Mouse (Mus musculus) CH12.LX (cell line): ENCODE measurements around the gene Pkdrej. TPM values are rescaled to one million over a fixed set of nuclear protein-coding genes. Genes with fewer than 3 reads are reported as not detected.

Experiments
- DNase-seq: peaks from one replicate; pipeline ENCODE4 v3.0.0-alpha.2; 2013; ENCODE audit errors: extremely low read depth
- H3K27ac ChIP-seq: 2 replicates; pipeline ENCODE4 v1.5.1; 2012; ENCODE audit warnings: low read depth, mild to moderate bottlenecking, control low read depth, moderate library complexity; ENCODE audit not compliant: insufficient read depth
- H3K27me3 ChIP-seq: replicated peaks from 2 replicates; pipeline ENCODE3; 2012; ENCODE audit warnings: inconsistent platforms
- H3K36me3 ChIP-seq, 2 experiments: replicated peaks in 1 of 2; 2 replicates each; pipeline versions ENCODE3 to v1.6.1; 2012; ENCODE audit warnings: inconsistent platforms in 1 of 2, low read length in 1 of 2, mild to moderate bottlenecking in 1 of 2, mixed read lengths in 1 of 2, moderate library complexity in 1 of 2; ENCODE audit not compliant: control insufficient read depth in 1 of 2, insufficient read depth in 1 of 2
- H3K4me1 ChIP-seq, 2 experiments: 2 replicates each; pipeline ENCODE4 v1.6.1; 2012; ENCODE audit warnings: inconsistent platforms in 1 of 2, moderate library complexity in 1 of 2; ENCODE audit not compliant: insufficient read depth in 2 of 2, control insufficient read depth in 1 of 2
- H3K4me2 ChIP-seq: 2 replicates; pipeline ENCODE4 v1.6.1; 2012; ENCODE audit warnings: low read depth, mild to moderate bottlenecking, control low read depth; ENCODE audit not compliant: poor library complexity, insufficient read depth, severe bottlenecking
- H3K4me3 ChIP-seq, 3 experiments: fragments of 150-350 bp in 1 of 3; sonication (generic) in 1 of 3; replicated peaks in 1 of 3; 2 replicates each; pipeline versions ENCODE3 to v1.5.1; 2011 to 2012; ENCODE audit warnings: low read depth in 2 of 3, low read length in 2 of 3, mild to moderate bottlenecking in 2 of 3, moderate library complexity in 2 of 3, control low read depth in 1 of 3, improper control_type of control experiment in 1 of 3, inconsistent platforms in 1 of 3, mixed read lengths in 1 of 3; ENCODE audit not compliant: poor library complexity in 1 of 3
- H3K79me2 ChIP-seq: replicated peaks from 2 replicates; pipeline ENCODE4 v1.6.1; 2012; ENCODE audit warnings: mild to moderate bottlenecking, moderate library complexity; ENCODE audit not compliant: control insufficient read depth, poor library complexity, insufficient read depth, severe bottlenecking; ENCODE audit errors: extremely low read depth
- H3K9ac ChIP-seq: 2 replicates; pipeline ENCODE4 v1.6.1; 2012; ENCODE audit warnings: low read depth, mild to moderate bottlenecking, control low read depth, moderate library complexity; ENCODE audit not compliant: insufficient read depth
- H3K9me3 ChIP-seq: replicated peaks from 2 replicates; pipeline ENCODE3; 2012; ENCODE audit warnings: low read length, inconsistent platforms, mixed read lengths
- BHLHE40 ChIP-seq: IDR thresholded peaks from 2 replicates; pipeline ENCODE4 v1.6.1; 2011; ENCODE audit warnings: mild to moderate bottlenecking, low read depth, low read length, improper control_type of control experiment
- CHD1 ChIP-seq: IDR thresholded peaks from 2 replicates; pipeline ENCODE4 v1.6.1; 2012; ENCODE audit warnings: low read depth, low read length, improper control_type of control experiment, inconsistent platforms
- CHD2 ChIP-seq: IDR thresholded peaks from 2 replicates; pipeline ENCODE4 v1.6.1; 2011; ENCODE audit warnings: low read length, improper control_type of control experiment
- ELF1 ChIP-seq: IDR thresholded peaks from 2 replicates; pipeline ENCODE4 v1.6.1; 2014; ENCODE audit warnings: low read depth, mild to moderate bottlenecking, inconsistent platforms, low read length, improper control_type of control experiment
- EP300 ChIP-seq: IDR thresholded peaks from 2 replicates; pipeline ENCODE4 v1.6.1; 2011; ENCODE audit warnings: low read length, improper control_type of control experiment
- ETS1 ChIP-seq: conservative IDR thresholded peaks from 2 replicates; pipeline ENCODE4 v1.6.1; 2012; ENCODE audit warnings: low read depth, mild to moderate bottlenecking, inconsistent platforms, low read length, improper control_type of control experiment, moderate library complexity
- GABPA ChIP-seq: IDR thresholded peaks from 2 replicates; pipeline ENCODE4 v1.6.1; 2012; ENCODE audit warnings: low read depth, low read length, improper control_type of control experiment, inconsistent platforms; ENCODE audit not compliant: insufficient replicate concordance
- HCFC1 ChIP-seq: IDR thresholded peaks from 2 replicates; pipeline ENCODE4 v1.6.1; 2012; ENCODE audit warnings: low read depth, mild to moderate bottlenecking, inconsistent platforms, low read length, improper control_type of control experiment
- IRF4 ChIP-seq: IDR thresholded peaks from 2 replicates; pipeline ENCODE4 v1.6.1; 2014; ENCODE audit warnings: low read depth, mild to moderate bottlenecking, inconsistent platforms, low read length, improper control_type of control experiment
- JUN ChIP-seq: IDR thresholded peaks from 2 replicates; pipeline ENCODE4 v1.6.1; 2011; ENCODE audit warnings: low read depth, mild to moderate bottlenecking, low read length, improper control_type of control experiment, moderate library complexity; ENCODE audit not compliant: insufficient read depth
- JUND ChIP-seq: conservative IDR thresholded peaks from 2 replicates; pipeline ENCODE4 v1.6.1; 2011; ENCODE audit warnings: low read depth, low read length, improper control_type of control experiment
- MAX ChIP-seq: IDR thresholded peaks from 2 replicates; pipeline ENCODE4 v1.6.1; 2011; ENCODE audit warnings: low read length, improper control_type of control experiment
- MEF2A ChIP-seq: IDR thresholded peaks from 2 replicates; pipeline ENCODE4 v1.6.1; 2014; ENCODE audit warnings: low read depth, mild to moderate bottlenecking, inconsistent platforms, low read length, improper control_type of control experiment, borderline replicate concordance
- MYC ChIP-seq: IDR thresholded peaks from 2 replicates; pipeline ENCODE4 v1.6.1; 2011; ENCODE audit warnings: low read depth, mild to moderate bottlenecking, improper control_type of control experiment, low read length
- NELFE ChIP-seq: IDR thresholded peaks from 2 replicates; pipeline ENCODE4 v1.6.1; 2011; ENCODE audit warnings: low read depth, low read length, improper control_type of control experiment
- NRF1 ChIP-seq: IDR thresholded peaks from 2 replicates; pipeline ENCODE4 v1.6.1; 2014; ENCODE audit warnings: low read depth, mild to moderate bottlenecking, inconsistent platforms, low read length, improper control_type of control experiment, moderate library complexity
- PAX5 ChIP-seq: IDR thresholded peaks from 2 replicates; pipeline ENCODE4 v1.6.1; 2012; ENCODE audit warnings: low read length, inconsistent platforms, mixed read lengths
- POLR2A ChIP-seq: IDR thresholded peaks from 2 replicates; pipeline ENCODE4 v1.6.1; 2011; ENCODE audit warnings: low read depth, mild to moderate bottlenecking, improper control_type of control experiment, low read length
- POLR2AphosphoS2 ChIP-seq: IDR thresholded peaks from 2 replicates; pipeline ENCODE4 v1.6.1; 2011; ENCODE audit warnings: low read depth, low read length, improper control_type of control experiment
- RAD21 ChIP-seq: IDR thresholded peaks from 2 replicates; pipeline ENCODE4 v1.6.1; 2011; ENCODE audit warnings: low read depth, mild to moderate bottlenecking, low read length, improper control_type of control experiment, moderate library complexity
- RCOR1 ChIP-seq: conservative IDR thresholded peaks from 2 replicates; pipeline ENCODE4 v1.6.1; 2012; ENCODE audit warnings: low read depth, mild to moderate bottlenecking, inconsistent platforms, low read length, improper control_type of control experiment
- SIN3A ChIP-seq: IDR thresholded peaks from 2 replicates; pipeline ENCODE4 v1.6.1; 2012; ENCODE audit warnings: low read length, improper control_type of control experiment, inconsistent platforms
- SMC3 ChIP-seq: IDR thresholded peaks from 2 replicates; pipeline ENCODE4 v1.6.1; 2011; ENCODE audit warnings: low read depth, low read length, improper control_type of control experiment
- TBP ChIP-seq: conservative IDR thresholded peaks from 2 replicates; pipeline ENCODE4 v1.6.1; 2011; ENCODE audit warnings: low read depth, low read length, improper control_type of control experiment
- TCF12 ChIP-seq: IDR thresholded peaks from 2 replicates; pipeline ENCODE4 v1.6.1; 2014; ENCODE audit warnings: low read depth, mild to moderate bottlenecking, inconsistent platforms, low read length, improper control_type of control experiment
- UBTF ChIP-seq: IDR thresholded peaks from 2 replicates; pipeline ENCODE4 v1.6.1; 2012; ENCODE audit warnings: low read depth, mild to moderate bottlenecking, inconsistent platforms, low read length, improper control_type of control experiment, moderate library complexity
- USF2 ChIP-seq: conservative IDR thresholded peaks from 2 replicates; pipeline ENCODE4 v1.6.1; 2011; ENCODE audit warnings: low read depth, low read length, improper control_type of control experiment
- ZC3H11A ChIP-seq: IDR thresholded peaks from 2 replicates; pipeline ENCODE4 v1.6.1; 2012; ENCODE audit warnings: low read depth, mild to moderate bottlenecking, inconsistent platforms, low read length, improper control_type of control experiment
- ZKSCAN1 ChIP-seq: IDR thresholded peaks from 2 replicates; pipeline ENCODE4 v1.6.1; 2012; ENCODE audit warnings: low read depth, inconsistent platforms, low read length, improper control_type of control experiment, borderline replicate concordance
- ZMIZ1 ChIP-seq: IDR thresholded peaks from 2 replicates; pipeline ENCODE4 v1.6.1; 2012; ENCODE audit warnings: low read depth, mild to moderate bottlenecking, inconsistent platforms, low read length, improper control_type of control experiment
- ZNF384 ChIP-seq: IDR thresholded peaks from 2 replicates; pipeline ENCODE4 v1.6.1; 2012; ENCODE audit warnings: low read depth, low read length, improper control_type of control experiment, inconsistent platforms
- dilution Hi-C: fragments of 300-500 bp; cut with MboI; formaldehyde crosslinking; loops from 2 replicates; pipeline ENCODE4 v1.14.3; 2020; ENCODE audit warnings: low sequenced_read_pairs; ENCODE audit not compliant: extremely low pct_unique_long_range_greater_than_20kb, extremely low pct_ligation_motif_present
- in situ Hi-C: fragments of 300-500 bp; cut with MboI; formaldehyde crosslinking; loops from 3 replicates; pipeline ENCODE4 v1.14.3; 2019; ENCODE audit warnings: low sequenced_read_pairs, low pct_ligation_motif_present, low pct_unique_long_range_greater_than_20kb, mixed read lengths
- polyA plus RNA-seq: library from polyadenylated mRNA; unstranded; fragments of >175 nt; gene quantifications from 2 replicates; pipeline ENCODE4 v1.2.1, GENCODE M21; 2012; ENCODE audit warnings: low read depth; ENCODE audit not compliant: insufficient read length
- total RNA-seq, 2 experiments: library from RNA; depleted of rRNA; stranded (reverse); fragments of 300-350 nt in 1 of 2; fragments of >200 nt in 1 of 2; gene quantifications; 2 replicates each; pipeline ENCODE4 v1.2.3; 2012 to 2014

Gene Pkdrej
- total and polyA plus RNA-seq, 3 experiments: not detected

- H3K79me2 ChIP-seq: no peaks in the 10 kb centered on the region
- in situ Hi-C loops (no loop called here), dilution Hi-C loops (no loop called here)
- peaks cover 5 to 26% of the 10 kb centered on the region in 2 experiments for H3K4me1 ChIP-seq
- H3K9ac ChIP-seq: no peak overlapping the region
- no peak overlapping the region for H3K4me3 ChIP-seq
- no peaks in the 10 kb centered on the region for H3K9me3 ChIP-seq
- TF ChIP-seq POLR2AphosphoS2: no peak
- no peak for TF ChIP-seq ZMIZ1
- no peak for TF ChIP-seq SIN3A
- no peak for TF ChIP-seq NELFE
- TF ChIP-seq GABPA: no peak
- TF ChIP-seq UBTF: no peak
- TF ChIP-seq USF2: no peak
- no peak for TF ChIP-seq IRF4
- H3K27me3 ChIP-seq: peaks cover 51% of the 10 kb centered on the region
- no peak for DNase-seq
- no peak overlapping the region for H3K4me2 ChIP-seq
- H3K27ac ChIP-seq: no peak overlapping the region
- peaks cover 0 to 9% of the 10 kb centered on the region in 2 experiments for H3K36me3 ChIP-seq
Observed at GRCm38 (mm10) chr15:85813428-85813827, 8.1 kb downstream of the Pkdrej start.

GRCm38 (mm10) chr15:85811535-85812277 is 9.8 kb downstream of the Pkdrej start, which contains the start of gene Cdpf1:
Cdpf1 (minus strand) TSS chr15:85811697.
- peak within 1 kb of the TSS; percentile 12; the same call in 1 of the 2 replicates for H3K27ac ChIP-seq
- H3K79me2 ChIP-seq: no peaks in the 10 kb centered on the region
- no peaks in the 10 kb centered on the region for H3K9me3 ChIP-seq
- H3K9ac ChIP-seq: peak within 1 kb of the TSS; percentile 79
- dilution Hi-C loops: no loop called here
- DNase-seq: peak; percentile 93
- H3K27me3 ChIP-seq: peaks cover 34% of the 10 kb centered on the region
- H3K36me3 ChIP-seq: peaks cover 0 to 26% of the 10 kb centered on the region in 2 experiments
- peaks cover 5 to 37% of the 10 kb centered on the region in 2 experiments for H3K4me1 ChIP-seq
- peak within 1 kb of the TSS; percentile 80 for H3K4me2 ChIP-seq
- H3K4me3 ChIP-seq: peak within 1 kb of the TSS; percentile 74 to 85 (median 75)
- in situ Hi-C loops: no loop called here
- TF ChIP-seq TBP (peak; percentile 73; the same call in 1 of the 2 replicates), RAD21 (no peak), EP300 (no peak), POLR2A (peak; percentile 97), BHLHE40 (no peak), NRF1 (peak; percentile 99), CHD1 (0 out of 2 replicates have a peak, but pooled peaks have one; percentile 50), ETS1 (no peak), ZNF384 (0 out of 2 replicates have a peak, but pooled peaks have one; percentile 33), RCOR1 (no peak), TCF12 (peak; percentile 93), ZKSCAN1 (no peak), CHD2 (no peak), IRF4 (0 out of 2 replicates have a peak, but pooled peaks have one; percentile 21), MYC (peak; percentile 89), SIN3A (peak; percentile 60), ELF1 (peak; percentile 85), MEF2A (0 out of 2 replicates have a peak, but pooled peaks have one; percentile 23), PAX5 (no peak), HCFC1 (peak; percentile 70), JUND (no peak), POLR2AphosphoS2 (peak; percentile 96), JUN (no peak), ZC3H11A (no peak), MAX (peak; percentile 84; the same call in 1 of the 2 replicates), SMC3 (no peak), USF2 (no peak), ZMIZ1 (peak; percentile 90; the same call in 1 of the 2 replicates)
